ENCODE assay signal across 11 mouse cellular contexts in genomic region chrX:135101594-135101993, GRCm38 (mm10).
DNase-seq lines count a peak whose midpoint lies in the region; ATAC-seq and TF ChIP-seq lines count a peak whose summit lies in the region.
"Had no signal": no experiment of that assay in that cellular context is flagged by ENCODE, and none has a peak within 500 bp of the region (broad histone marks: within the 10 kb centered on the region; RNA-seq: fewer than 3 reads in every experiment).

No protein-coding gene starts in this region.

- TF ChIP-seq CTCF in lung, postnatal 0 days (IDR thresholded peaks at IDR 0.05), result no peak

- no peak overlapping the region for H3K4me3 ChIP-seq in embryonic facial prominence, embryonic 14.5 days (ENCODE audit: low read depth, low read length)
- H3K4me3 ChIP-seq in embryonic facial prominence, embryonic 10.5 days, result no peak overlapping the region
- H3K4me3 ChIP-seq in lung, postnatal 0 days (ENCODE audit: low read depth, low read length), result no peak overlapping the region
- H3K4me3 ChIP-seq: heart, embryonic 10.5 days; limb, embryonic 13.5 days had no signal

- peak; percentile 41 for DNase-seq in embryonic facial prominence, embryonic 14.5 days (ENCODE audit: low spot score)
- no peak for DNase-seq in embryonic facial prominence, embryonic 10.5 days (ENCODE audit: low spot score)
- peak; percentile 36 for DNase-seq in lung, postnatal 10 days
- no peak for DNase-seq in lung, postnatal 0 days (ENCODE audit: low spot score)
- peak; percentile 22 for DNase-seq in adrenal gland, postnatal 36 days
- DNase-seq in left cerebral cortex, postnatal 14 days (ENCODE audit: low spot score in 2 of 2), result peak; percentile 3 to 23
- no peak for DNase-seq in spleen, postnatal 4 days (ENCODE audit: low spot score in 2 of 2)
- no peak for DNase-seq in spleen, postnatal 36 days (ENCODE audit: low spot score in 2 of 2)

- TF ChIP-seq EP300 in lung, postnatal 0 days (IDR thresholded peaks at IDR 0.05), result no peak

- H3K4me2 ChIP-seq in embryonic facial prominence, embryonic 14.5 days (ENCODE audit: low read depth, low read length), result no peak overlapping the region
- H3K4me2 ChIP-seq in lung, postnatal 0 days (replicated peaks; ENCODE audit: low read depth, low read length), result no peak overlapping the region
- H3K4me2 ChIP-seq: limb, embryonic 13.5 days had no signal

- no peak overlapping the region for H3K9ac ChIP-seq in embryonic facial prominence, embryonic 14.5 days (ENCODE audit: low read depth, low read length)
- no peak overlapping the region for H3K9ac ChIP-seq in lung, postnatal 0 days (replicated peaks; ENCODE audit: low read depth)
- H3K9ac ChIP-seq: limb, embryonic 13.5 days had no signal

- ATAC-seq in embryonic facial prominence, embryonic 14.5 days (ENCODE audit: low read depth), result no peak
- ATAC-seq in lung, postnatal 0 days, result no peak
- ATAC-seq: CD4-positive, CD25-positive, alpha-beta regulatory T cell, adult 4 months had no signal

- H3K4me1 ChIP-seq in embryonic facial prominence, embryonic 14.5 days (ENCODE audit: control insufficient read depth, insufficient read depth, low read length), result no peaks in the 10 kb centered on the region
- H3K4me1 ChIP-seq in embryonic facial prominence, embryonic 10.5 days, result no peaks in the 10 kb centered on the region
- no peaks in the 10 kb centered on the region for H3K4me1 ChIP-seq in lung, postnatal 0 days (ENCODE audit: insufficient read depth, low read depth, low read length)
- H3K4me1 ChIP-seq: heart, embryonic 10.5 days; limb, embryonic 13.5 days had no signal

- intact Hi-C loops in left cerebral cortex, postnatal 14 days (cut with DNase I), result no loop called here

- no peak overlapping the region for H3K27ac ChIP-seq in embryonic facial prominence, embryonic 14.5 days (replicated peaks; ENCODE audit: low read depth, low read length)
- H3K27ac ChIP-seq in embryonic facial prominence, embryonic 10.5 days (replicated peaks), result no peak overlapping the region
- H3K27ac ChIP-seq in lung, postnatal 0 days (ENCODE audit: low read length), result no peak overlapping the region
- H3K27ac ChIP-seq: heart, embryonic 10.5 days; limb, embryonic 13.5 days had no signal

- H3K27me3 ChIP-seq in embryonic facial prominence, embryonic 14.5 days (replicated peaks; ENCODE audit: control insufficient read depth, insufficient read depth, low read length), result no peaks in the 10 kb centered on the region; the same call in 1 of the 2 replicates
- H3K27me3 ChIP-seq in embryonic facial prominence, embryonic 10.5 days (replicated peaks; ENCODE audit: low read depth, poor library complexity, severe bottlenecking), result peaks cover 44% of the 10 kb centered on the region
- no peaks in the 10 kb centered on the region for H3K27me3 ChIP-seq in lung, postnatal 0 days (replicated peaks; ENCODE audit: insufficient read depth, low read length)

- 44% methylated on average over 2 of the region's 3 CpGs for WGBS in embryonic facial prominence, embryonic 14.5 days
- WGBS in embryonic facial prominence, embryonic 10.5 days, result 71% methylated on average over 3 of the region's 3 CpGs
- WGBS in lung, postnatal 0 days, result 41% methylated on average over 3 of the region's 3 CpGs

- no peaks in the 10 kb centered on the region for H3K9me3 ChIP-seq in embryonic facial prominence, embryonic 14.5 days (ENCODE audit: control insufficient read depth, low read length)
- no peaks in the 10 kb centered on the region for H3K9me3 ChIP-seq in embryonic facial prominence, embryonic 10.5 days
- H3K9me3 ChIP-seq in lung, postnatal 0 days (ENCODE audit: low read length), result no peaks in the 10 kb centered on the region
- H3K9me3 ChIP-seq: heart, embryonic 10.5 days; limb, embryonic 13.5 days had no signal

- no peaks in the 10 kb centered on the region for H3K36me3 ChIP-seq in embryonic facial prominence, embryonic 14.5 days (ENCODE audit: control insufficient read depth, insufficient read depth, low read length)
- H3K36me3 ChIP-seq in embryonic facial prominence, embryonic 10.5 days (replicated peaks), result no peaks in the 10 kb centered on the region
- H3K36me3 ChIP-seq in lung, postnatal 0 days (ENCODE audit: insufficient read depth, low read length), result no peaks in the 10 kb centered on the region
- H3K36me3 ChIP-seq: heart, embryonic 10.5 days; limb, embryonic 13.5 days had no signal

Comparison
In these comparisons a context has a peak if more than half of its experiments do, and no peak if none do; other contexts are left out.
1. DNase-seq: peak in embryonic facial prominence, embryonic 14.5 days (single experiment), lung, postnatal 10 days (single experiment), adrenal gland, postnatal 36 days (2 of 2) and left cerebral cortex, postnatal 14 days (2 of 2); none in embryonic facial prominence, embryonic 10.5 days (single experiment), lung, postnatal 0 days (single experiment), spleen, postnatal 4 days (0 of 2) and spleen, postnatal 36 days (0 of 2).